Mouse (Mus musculus) small intestine, adult 2 months (tissue): ENCODE measurements around the gene Ptges2.
A peak's percentile ranks its signal among the peaks of the same experiment; 100 is the strongest.

ENCODE experiments used
- CTCF ChIP-seq: fragments of 200-500 bp; IDR thresholded peaks from 2 replicates; pipeline ENCODE4 v1.5.1; 2012; ENCODE audit warnings: low read depth, mild to moderate bottlenecking, control low read depth, inconsistent platforms, low read length, moderate library complexity, mixed read lengths; ENCODE audit not compliant: insufficient replicate concordance, insufficient read length; ENCODE audit errors: extremely low read depth
- POLR2A ChIP-seq: fragments of 200-500 bp; IDR thresholded peaks from 2 replicates; pipeline ENCODE4 v1.6.1; 2012; ENCODE audit warnings: low read depth, mild to moderate bottlenecking, control low read depth, inconsistent platforms, low read length, moderate library complexity

DNA sequence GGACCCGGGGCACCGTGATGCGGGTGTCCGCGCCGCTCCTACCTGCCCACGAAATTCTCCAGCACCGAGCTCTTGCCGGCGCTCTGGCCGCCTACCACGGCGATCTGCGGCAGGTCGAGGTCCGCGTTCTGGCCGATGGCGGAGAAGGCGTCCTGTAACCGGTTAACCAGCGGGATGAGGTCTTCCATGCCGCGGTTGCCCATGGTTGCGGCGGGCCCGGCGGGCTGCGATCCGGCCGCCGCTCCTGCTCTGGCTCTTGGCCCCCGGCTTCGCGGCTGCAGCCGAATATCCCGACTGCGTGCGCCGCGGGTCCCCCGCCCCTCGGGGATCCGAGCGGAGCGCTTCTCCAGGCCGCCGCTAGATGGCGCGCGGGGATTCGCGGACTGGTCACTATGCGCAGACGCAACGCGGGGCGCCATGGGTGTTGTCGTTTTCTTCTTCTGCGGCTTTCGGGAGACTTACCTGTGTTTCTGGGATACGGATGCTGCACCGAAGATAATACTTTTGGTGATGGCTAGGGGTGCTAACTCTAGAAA is 42.6 kb upstream of the Ptges2 start, which contains the start of gene Dnm1:
- TF ChIP-seq POLR2A (no peak), CTCF (peak; percentile 81)
